Comparison of ENCODE assay signal across 8 mouse cellular contexts in the genomic region with DNA sequence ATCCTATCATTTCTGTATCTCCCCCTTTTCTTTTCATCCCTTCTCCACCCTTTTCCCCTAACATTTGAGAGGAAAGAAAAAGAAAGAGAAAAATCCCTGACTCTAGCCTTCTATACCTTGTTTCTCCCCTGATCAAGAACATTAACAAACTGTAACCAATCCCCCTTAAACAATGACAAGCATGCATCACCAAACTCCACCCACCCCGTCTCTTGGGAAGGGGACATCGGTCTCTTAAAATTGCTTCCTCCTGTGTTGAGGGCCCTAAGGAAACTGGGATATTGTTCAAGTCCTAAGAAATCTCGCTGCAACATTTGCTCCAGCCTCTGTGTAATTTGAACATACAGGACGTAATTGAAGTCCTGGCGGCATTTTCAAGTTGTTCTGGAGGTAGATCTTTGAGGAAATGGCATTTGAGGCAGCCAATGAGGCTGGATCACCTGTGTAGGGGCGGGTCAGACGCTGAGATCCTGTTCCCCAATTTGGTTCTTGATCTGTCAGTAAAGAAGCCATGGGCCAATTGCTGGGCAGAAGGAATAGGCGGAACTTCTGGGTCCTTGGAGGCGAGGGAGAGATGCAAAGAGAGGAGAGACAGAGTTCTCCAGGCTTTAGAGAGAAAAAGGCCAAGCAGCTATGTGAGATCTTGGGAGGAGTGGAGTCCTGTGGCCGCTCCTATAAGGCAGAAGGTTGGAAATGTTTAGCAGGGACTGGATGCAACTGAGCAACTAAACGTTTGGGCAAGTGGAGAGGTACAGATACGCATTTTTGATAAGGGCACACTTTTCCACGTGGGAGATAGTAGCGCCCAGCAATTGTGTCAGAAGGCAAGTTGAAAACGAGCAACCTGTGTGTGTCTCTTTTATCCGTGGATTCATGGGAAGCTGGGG. TPM values are rescaled to one million over a fixed set of nuclear protein-coding genes. Genes with fewer than 3 reads are reported as not detected.
DNase-seq lines count a peak whose midpoint lies in the region; ATAC-seq lines count a peak whose summit lies in the region.

No protein-coding gene starts in this region.

- WGBS in hindbrain, embryonic 15.5 days = 3% methylated on average over 16 of the region's 16 CpGs

- peak; percentile 98 for ATAC-seq in activated CD4-positive, CD25-positive, alpha-beta regulatory T cell, adult 4 months
- peak; percentile 92 for ATAC-seq in hindbrain, embryonic 15.5 days (ENCODE audit: low FRiP score, low read depth)

- H3K4me3 ChIP-seq in hindbrain, embryonic 15.5 days = peak overlapping the region; percentile 31

- no peaks in the 10 kb centered on the region for H3K36me3 ChIP-seq in hindbrain, embryonic 15.5 days

- peak; percentile 86 to 88 for DNase-seq in cerebellum, postnatal 14 days
- DNase-seq in frontal cortex, postnatal 10 days (ENCODE audit: low spot score in 2 of 2) = peak; percentile 77 to 79
- DNase-seq in layer of hippocampus, postnatal 36 days = peak; percentile 69 to 73
- DNase-seq in lung, postnatal 14 days = peak; percentile 76
- DNase-seq in right cerebral cortex, adult 18-20 months = peak; percentile 89
- peak; percentile 80 for DNase-seq in urinary bladder, postnatal 36 days (ENCODE audit: low spot score in 2 of 2)

- H3K4me1 ChIP-seq in hindbrain, embryonic 15.5 days (replicated peaks) = peaks cover 10% of the 10 kb centered on the region; the same call in 1 of the 2 replicates

- peak overlapping the region; percentile 61 for H3K4me2 ChIP-seq in hindbrain, embryonic 15.5 days

- H3K27ac ChIP-seq in hindbrain, embryonic 15.5 days (replicated peaks) = no peak overlapping the region

- H3K9me3 ChIP-seq in hindbrain, embryonic 15.5 days = no peaks in the 10 kb centered on the region

- H3K27me3 ChIP-seq in hindbrain, embryonic 15.5 days = no peaks in the 10 kb centered on the region

- peak overlapping the region; percentile 21 for H3K9ac ChIP-seq in hindbrain, embryonic 15.5 days

RNA-seq across cellular contexts. Expression of a gene that starts 5.5 kb away (rescaled TPM):
- polyA plus RNA-seq in activated CD4-positive, CD25-positive, alpha-beta regulatory T cell, adult 4 months (2017; shearing (Covaris generic)) = 1 to 10 TPM; 6.5 to 7.6 TPM
- 64.2 and 67.1 TPM in 2 replicates for polyA plus RNA-seq in hindbrain, embryonic 15.5 days (2015; fragmentation: Nextera tagmentation; extraction: Ambion mirVana)
- 10 to 100 TPM; 40.4 to 45.9 TPM for total RNA-seq in layer of hippocampus, postnatal 36 days (2021)

RNA-seq across cellular contexts. Expression of a gene that starts 23.9 kb away (rescaled TPM):
- polyA plus RNA-seq in activated CD4-positive, CD25-positive, alpha-beta regulatory T cell, adult 4 months (2017; shearing (Covaris generic)) = 100 to 1,000 TPM in 1 of 2 experiments, 10 to 100 TPM in 1; 57.3 to 109 TPM
- 0.64 and 0.71 TPM in 2 replicates for polyA plus RNA-seq in hindbrain, embryonic 15.5 days (2015; fragmentation: Nextera tagmentation; extraction: Ambion mirVana)
- total RNA-seq in layer of hippocampus, postnatal 36 days (2021) = 1 to 10 TPM in 1 of 2 experiments, under 1 TPM in 1; 0.60 to 1.1 TPM

RNA-seq across cellular contexts. Expression of a gene that starts 35.0 kb away (rescaled TPM):
- not detected for polyA plus RNA-seq in activated CD4-positive, CD25-positive, alpha-beta regulatory T cell, adult 4 months (2017; shearing (Covaris generic))
- 0.45 and 0.86 TPM in 2 replicates for polyA plus RNA-seq in hindbrain, embryonic 15.5 days (2015; fragmentation: Nextera tagmentation; extraction: Ambion mirVana)
- under 1 TPM; 0.15 to 0.40 TPM for total RNA-seq in layer of hippocampus, postnatal 36 days (2021)

RNA-seq across cellular contexts. Expression of a gene that starts 56.3 kb away (rescaled TPM):
- 1 to 10 TPM; 1.0 to 1.1 TPM for polyA plus RNA-seq in activated CD4-positive, CD25-positive, alpha-beta regulatory T cell, adult 4 months (2017; shearing (Covaris generic))
- 159 and 196 TPM in 2 replicates for polyA plus RNA-seq in hindbrain, embryonic 15.5 days (2015; fragmentation: Nextera tagmentation; extraction: Ambion mirVana)
- 10 to 100 TPM; 17.6 to 28.1 TPM for total RNA-seq in layer of hippocampus, postnatal 36 days (2021)

RNA-seq across cellular contexts. Expression of a gene that starts 59.5 kb away (rescaled TPM):
- polyA plus RNA-seq in activated CD4-positive, CD25-positive, alpha-beta regulatory T cell, adult 4 months (2017; shearing (Covaris generic)) = 10 to 100 TPM; 37.4 to 40.1 TPM
- 35.9 and 37.3 TPM in 2 replicates for polyA plus RNA-seq in hindbrain, embryonic 15.5 days (2015; fragmentation: Nextera tagmentation; extraction: Ambion mirVana)
- 10 to 100 TPM; 40.6 to 40.8 TPM for total RNA-seq in layer of hippocampus, postnatal 36 days (2021)

Comparison
In these comparisons a context has a peak if more than half of its experiments do, and no peak if none do; other contexts are left out.
1. RNA of a gene that starts 23.9 kb away (polyA plus RNA-seq): 57.3 to 109 TPM in activated CD4-positive, CD25-positive, alpha-beta regulatory T cell, adult 4 months; 0.64 to 0.71 TPM in hindbrain, embryonic 15.5 days; every median in the first group is over 10 times any median in the second.
2. Peak in every context shown above with its lines, with median percentiles within 50 percentile points of each other: DNase-seq.